Mouse (Mus musculus) CH12.LX (cell line): ENCODE data around the gene Creb3l2. TPM values are rescaled to one million over a fixed set of nuclear protein-coding genes. Genes with fewer than 3 reads are reported as not detected.

ENCODE experiments used
- DNase-seq: peaks from one replicate; pipeline ENCODE4 v3.0.0-alpha.2; 2013; ENCODE audit errors: extremely low read depth
- H3K27ac ChIP-seq: 2 replicates; pipeline ENCODE4 v1.5.1; 2012; ENCODE audit warnings: low read depth, mild to moderate bottlenecking, control low read depth, moderate library complexity; ENCODE audit not compliant: insufficient read depth
- H3K27me3 ChIP-seq: replicated peaks from 2 replicates; pipeline ENCODE3; 2012; ENCODE audit warnings: inconsistent platforms
- H3K36me3 ChIP-seq, 2 experiments: replicated peaks in 1 of 2; 2 replicates each; pipeline versions ENCODE3 to v1.6.1; 2012; ENCODE audit warnings: inconsistent platforms in 1 of 2, low read length in 1 of 2, mild to moderate bottlenecking in 1 of 2, mixed read lengths in 1 of 2, moderate library complexity in 1 of 2; ENCODE audit not compliant: control insufficient read depth in 1 of 2, insufficient read depth in 1 of 2
- H3K4me1 ChIP-seq, 2 experiments: 2 replicates each; pipeline ENCODE4 v1.6.1; 2012; ENCODE audit warnings: inconsistent platforms in 1 of 2, moderate library complexity in 1 of 2; ENCODE audit not compliant: insufficient read depth in 2 of 2, control insufficient read depth in 1 of 2
- H3K4me2 ChIP-seq: 2 replicates; pipeline ENCODE4 v1.6.1; 2012; ENCODE audit warnings: low read depth, mild to moderate bottlenecking, control low read depth; ENCODE audit not compliant: poor library complexity, insufficient read depth, severe bottlenecking
- H3K4me3 ChIP-seq, 3 experiments: fragments of 150-350 bp in 1 of 3; sonication (generic) in 1 of 3; replicated peaks in 1 of 3; 2 replicates each; pipeline versions ENCODE3 to v1.5.1; 2011 to 2012; ENCODE audit warnings: low read depth in 2 of 3, low read length in 2 of 3, mild to moderate bottlenecking in 2 of 3, moderate library complexity in 2 of 3, control low read depth in 1 of 3, improper control_type of control experiment in 1 of 3, inconsistent platforms in 1 of 3, mixed read lengths in 1 of 3; ENCODE audit not compliant: poor library complexity in 1 of 3
- H3K79me2 ChIP-seq: replicated peaks from 2 replicates; pipeline ENCODE4 v1.6.1; 2012; ENCODE audit warnings: mild to moderate bottlenecking, moderate library complexity; ENCODE audit not compliant: control insufficient read depth, poor library complexity, insufficient read depth, severe bottlenecking; ENCODE audit errors: extremely low read depth
- H3K9ac ChIP-seq: 2 replicates; pipeline ENCODE4 v1.6.1; 2012; ENCODE audit warnings: low read depth, mild to moderate bottlenecking, control low read depth, moderate library complexity; ENCODE audit not compliant: insufficient read depth
- H3K9me3 ChIP-seq: replicated peaks from 2 replicates; pipeline ENCODE3; 2012; ENCODE audit warnings: low read length, inconsistent platforms, mixed read lengths
- BHLHE40 ChIP-seq: IDR thresholded peaks from 2 replicates; pipeline ENCODE4 v1.6.1; 2011; ENCODE audit warnings: mild to moderate bottlenecking, low read depth, low read length, improper control_type of control experiment
- CHD2 ChIP-seq: IDR thresholded peaks from 2 replicates; pipeline ENCODE4 v1.6.1; 2011; ENCODE audit warnings: low read length, improper control_type of control experiment
- CTCF ChIP-seq, 2 experiments: IDR thresholded peaks in 1 of 2; conservative IDR thresholded peaks in 1 of 2; 2 replicates each; pipeline ENCODE4 v1.5.1; 2011 to 2012; ENCODE audit warnings: low read depth in 2 of 2, low read length in 2 of 2, improper control_type of control experiment in 1 of 2, inconsistent platforms in 1 of 2, mild to moderate bottlenecking in 1 of 2, moderate library complexity in 1 of 2
- EP300 ChIP-seq: IDR thresholded peaks from 2 replicates; pipeline ENCODE4 v1.6.1; 2011; ENCODE audit warnings: low read length, improper control_type of control experiment
- ETS1 ChIP-seq: conservative IDR thresholded peaks from 2 replicates; pipeline ENCODE4 v1.6.1; 2012; ENCODE audit warnings: low read depth, mild to moderate bottlenecking, inconsistent platforms, low read length, improper control_type of control experiment, moderate library complexity
- JUND ChIP-seq: conservative IDR thresholded peaks from 2 replicates; pipeline ENCODE4 v1.6.1; 2011; ENCODE audit warnings: low read depth, low read length, improper control_type of control experiment
- MAFK ChIP-seq: IDR thresholded peaks from 2 replicates; pipeline ENCODE4 v1.6.1; 2011; ENCODE audit warnings: low read length, improper control_type of control experiment; ENCODE audit not compliant: insufficient replicate concordance
- MEF2A ChIP-seq: IDR thresholded peaks from 2 replicates; pipeline ENCODE4 v1.6.1; 2014; ENCODE audit warnings: low read depth, mild to moderate bottlenecking, inconsistent platforms, low read length, improper control_type of control experiment, borderline replicate concordance
- MYC ChIP-seq: IDR thresholded peaks from 2 replicates; pipeline ENCODE4 v1.6.1; 2011; ENCODE audit warnings: low read depth, mild to moderate bottlenecking, improper control_type of control experiment, low read length
- NELFE ChIP-seq: IDR thresholded peaks from 2 replicates; pipeline ENCODE4 v1.6.1; 2011; ENCODE audit warnings: low read depth, low read length, improper control_type of control experiment
- PAX5 ChIP-seq: IDR thresholded peaks from 2 replicates; pipeline ENCODE4 v1.6.1; 2012; ENCODE audit warnings: low read length, inconsistent platforms, mixed read lengths
- POLR2A ChIP-seq: IDR thresholded peaks from 2 replicates; pipeline ENCODE4 v1.6.1; 2011; ENCODE audit warnings: low read depth, mild to moderate bottlenecking, improper control_type of control experiment, low read length
- RAD21 ChIP-seq: IDR thresholded peaks from 2 replicates; pipeline ENCODE4 v1.6.1; 2011; ENCODE audit warnings: low read depth, mild to moderate bottlenecking, low read length, improper control_type of control experiment, moderate library complexity
- RCOR1 ChIP-seq: conservative IDR thresholded peaks from 2 replicates; pipeline ENCODE4 v1.6.1; 2012; ENCODE audit warnings: low read depth, mild to moderate bottlenecking, inconsistent platforms, low read length, improper control_type of control experiment
- SMC3 ChIP-seq: IDR thresholded peaks from 2 replicates; pipeline ENCODE4 v1.6.1; 2011; ENCODE audit warnings: low read depth, low read length, improper control_type of control experiment
- TBP ChIP-seq: conservative IDR thresholded peaks from 2 replicates; pipeline ENCODE4 v1.6.1; 2011; ENCODE audit warnings: low read depth, low read length, improper control_type of control experiment
- TCF12 ChIP-seq: IDR thresholded peaks from 2 replicates; pipeline ENCODE4 v1.6.1; 2014; ENCODE audit warnings: low read depth, mild to moderate bottlenecking, inconsistent platforms, low read length, improper control_type of control experiment
- USF1 ChIP-seq: IDR thresholded peaks from 2 replicates; pipeline ENCODE4 v1.6.1; 2014; ENCODE audit warnings: low read depth, mild to moderate bottlenecking, inconsistent platforms, low read length, improper control_type of control experiment
- ZC3H11A ChIP-seq: IDR thresholded peaks from 2 replicates; pipeline ENCODE4 v1.6.1; 2012; ENCODE audit warnings: low read depth, mild to moderate bottlenecking, inconsistent platforms, low read length, improper control_type of control experiment
- ZKSCAN1 ChIP-seq: IDR thresholded peaks from 2 replicates; pipeline ENCODE4 v1.6.1; 2012; ENCODE audit warnings: low read depth, inconsistent platforms, low read length, improper control_type of control experiment, borderline replicate concordance
- dilution Hi-C: fragments of 300-500 bp; cut with MboI; formaldehyde crosslinking; loops from 2 replicates; pipeline ENCODE4 v1.14.3; 2020; ENCODE audit warnings: low sequenced_read_pairs; ENCODE audit not compliant: extremely low pct_unique_long_range_greater_than_20kb, extremely low pct_ligation_motif_present
- in situ Hi-C: fragments of 300-500 bp; cut with MboI; formaldehyde crosslinking; loops from 3 replicates; pipeline ENCODE4 v1.14.3; 2019; ENCODE audit warnings: low sequenced_read_pairs, low pct_ligation_motif_present, low pct_unique_long_range_greater_than_20kb, mixed read lengths
- polyA plus RNA-seq: library from polyadenylated mRNA; unstranded; fragments of >175 nt; gene quantifications from 2 replicates; pipeline ENCODE4 v1.2.1, GENCODE M21; 2012; ENCODE audit warnings: low read depth; ENCODE audit not compliant: insufficient read length
- total RNA-seq, 2 experiments: library from RNA; depleted of rRNA; stranded (reverse); fragments of 300-350 nt in 1 of 2; fragments of >200 nt in 1 of 2; gene quantifications; 2 replicates each; pipeline ENCODE4 v1.2.3; 2012 to 2014

Gene Creb3l2
- total and polyA plus RNA-seq, 3 experiments: 1.5 to 8.5 (median 7.0) TPM

DNA sequence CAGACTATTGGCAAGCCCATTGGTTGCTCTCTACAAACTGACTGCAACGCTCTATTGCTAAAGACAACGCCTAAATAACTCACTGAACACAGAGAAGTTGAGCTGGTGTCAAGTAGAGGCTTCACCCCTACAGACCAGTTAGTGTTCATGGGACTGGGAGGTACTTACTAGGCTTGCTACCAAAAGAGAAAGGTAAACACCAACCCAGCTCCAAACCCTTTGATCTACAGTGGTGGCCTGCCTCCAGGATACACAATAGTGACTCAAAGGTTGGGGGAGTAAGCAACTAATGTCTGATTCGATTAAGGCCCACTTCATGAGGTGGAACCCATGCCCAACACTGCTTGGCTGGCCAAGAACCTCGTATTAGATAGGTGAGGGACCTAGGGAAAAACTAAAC, 11.1 kb upstream of the Creb3l2 start:
- no peak overlapping the region for H3K4me2 ChIP-seq
- dilution Hi-C loops (no loop called here), in situ Hi-C loops (loop anchor here (10.0 kb wide), 1 partner anchor 258 kb away; no protein-coding TSS in a partner anchor)
- TF ChIP-seq TBP: no peak
- TF ChIP-seq POLR2A: no peak
- no peak for TF ChIP-seq NELFE
- no peak for TF ChIP-seq EP300
- no peak overlapping the region for H3K4me3 ChIP-seq
- no peak overlapping the region for H3K9ac ChIP-seq
- H3K79me2 ChIP-seq: no peaks in the 10 kb centered on the region
- peaks cover 4 to 9% of the 10 kb centered on the region in 2 experiments; a peak in 3 of 4 replicates for H3K4me1 ChIP-seq
- DNase-seq: no peak
- H3K36me3 ChIP-seq: no peaks in the 10 kb centered on the region
- no peak overlapping the region for H3K27ac ChIP-seq
- no peaks in the 10 kb centered on the region for H3K9me3 ChIP-seq
- H3K27me3 ChIP-seq: no peaks in the 10 kb centered on the region

GRCm38 (mm10) chr6:37451664-37452063, 9.7 kb upstream of the Creb3l2 start:
- dilution Hi-C loops: no loop called here
- no peak for DNase-seq
- Histone ChIP-seq H3K4me2 (peak overlapping the region; percentile 11; the same call in 1 of the 2 replicates), H3K79me2 (no peaks in the 10 kb centered on the region), H3K4me1 (peaks cover 0 to 5% of the 10 kb centered on the region in 2 experiments; a peak in 2 of 4 replicates), H3K27me3 (no peaks in the 10 kb centered on the region), H3K9ac (no peak overlapping the region)
- in situ Hi-C loops: loop anchor here (10.0 kb wide), 1 partner anchor 257 kb away; no protein-coding TSS in a partner anchor
- TF ChIP-seq ZKSCAN1 (no peak), MAFK (no peak), PAX5 (no peak), CTCF (conservative IDR thresholded peaks at IDR 0.05 in 1 of 2, IDR thresholded peaks at IDR 0.05 in 1 of 2; ENCODE audit: low read depth in 2 of 2, low read length in 2 of 2) (no peak), EP300 (no peak), TCF12 (no peak), CHD2 (no peak), ETS1 (no peak), USF1 (no peak)
- TF ChIP-seq, all 38 proteins: peak for 0
- Histone ChIP-seq H3K9me3 (no peaks in the 10 kb centered on the region), H3K36me3 (peaks cover 0 to 1% of the 10 kb centered on the region in 2 experiments), H3K27ac (no peak overlapping the region), H3K4me3 (no peak overlapping the region)

DNA sequence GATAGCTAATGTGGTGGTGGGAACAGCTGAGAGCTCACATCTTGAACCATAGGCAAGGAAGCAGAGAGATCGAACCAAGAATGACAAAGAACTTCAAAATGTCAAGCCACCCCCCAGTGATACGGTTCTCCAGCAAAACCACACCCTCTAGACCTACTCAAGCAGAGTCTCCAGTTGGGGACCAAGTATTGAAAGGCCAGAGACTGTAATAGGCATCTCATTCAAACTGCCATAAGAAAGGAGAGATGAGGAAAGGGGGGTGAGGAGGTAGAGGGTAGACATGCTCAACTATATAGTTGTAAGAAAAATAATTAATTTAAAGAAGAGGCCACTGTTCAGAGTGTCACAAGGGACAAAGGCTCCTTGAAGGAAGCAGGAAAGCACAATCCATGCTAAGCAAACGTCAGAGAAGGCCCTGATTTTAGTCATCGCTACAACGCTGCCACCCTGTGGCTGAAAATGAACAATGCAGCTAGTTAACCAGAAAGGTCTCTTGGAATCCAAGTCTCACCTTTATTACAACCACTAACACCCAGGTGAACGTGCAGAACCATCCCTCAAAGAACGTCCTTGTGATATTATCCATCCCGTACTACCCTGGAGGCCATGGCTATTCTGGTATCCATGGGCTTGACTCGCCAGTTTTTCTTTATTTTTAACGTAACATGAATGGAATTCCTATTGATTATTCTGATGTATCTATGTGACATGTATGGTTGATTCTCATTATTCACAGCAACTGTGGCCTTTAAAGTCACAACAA, 5.9 kb upstream of the Creb3l2 start:
- Histone ChIP-seq H3K4me1 (peaks cover 0 to 4% of the 10 kb centered on the region in 2 experiments; a peak in 2 of 4 replicates), H3K79me2 (no peaks in the 10 kb centered on the region), H3K27me3 (no peaks in the 10 kb centered on the region), H3K27ac (no peak overlapping the region), H3K9me3 (peaks cover 4% of the 10 kb centered on the region), H3K4me3 (no peak overlapping the region), H3K4me2 (no peak overlapping the region), H3K36me3 (peaks cover 0 to 3% of the 10 kb centered on the region in 2 experiments), H3K9ac (no peak overlapping the region)
- TF ChIP-seq USF1 (no peak), TBP (no peak), RCOR1 (no peak), ETS1 (no peak), JUND (peak; percentile 43), MEF2A (no peak), RAD21 (peak; percentile 99), CTCF (conservative IDR thresholded peaks at IDR 0.05 in 1 of 2, IDR thresholded peaks at IDR 0.05 in 1 of 2; ENCODE audit: low read depth in 2 of 2, low read length in 2 of 2) (peak; percentile 61 to 98), ZC3H11A (peak; percentile 94), MYC (no peak), TCF12 (no peak), SMC3 (peak; percentile 99), BHLHE40 (no peak)
- dilution Hi-C loops: no loop called here
- peak; percentile 67 for DNase-seq
- in situ Hi-C loops: loop anchor here (10.0 kb wide), 2 partner anchors 343 to 393 kb away; no protein-coding TSS in a partner anchor
